Mouse (Mus musculus) fibroblast of lung, adult 2 months (primary cell): ENCODE measurements around the gene Tead1.

Source experiments
- DNase-seq: peaks from one replicate; pipeline ENCODE4 v3.0.0-alpha.2; 2011; ENCODE audit warnings: low read depth

Tead1 gene

DNA sequence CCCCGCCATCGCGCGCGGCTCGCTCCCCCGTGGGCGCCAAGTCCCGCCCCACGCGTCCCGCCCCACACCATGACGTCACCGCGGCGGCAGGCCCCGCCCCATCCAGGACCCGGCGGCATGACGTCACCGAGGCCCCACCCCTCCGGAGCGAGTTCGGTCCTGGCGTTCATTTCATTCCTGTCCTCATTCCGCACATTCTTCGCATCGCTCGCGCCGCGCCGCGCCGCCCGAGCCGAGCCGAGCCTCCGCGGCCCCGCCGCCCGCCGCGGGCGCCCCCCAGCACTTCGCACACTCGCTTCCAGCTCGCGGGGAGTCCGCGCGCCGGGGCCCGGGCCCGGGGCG, at the start of gene Tead1:
Tead1 (plus strand) TSS at position 148 of the 342 bp plus-strand sequence.
- DNase-seq: no peak

- no peak for DNase-seq
These were observed 44.5 kb upstream of the Tead1 start for GRCm38 (mm10) chr7:112634505-112635213.

DNA sequence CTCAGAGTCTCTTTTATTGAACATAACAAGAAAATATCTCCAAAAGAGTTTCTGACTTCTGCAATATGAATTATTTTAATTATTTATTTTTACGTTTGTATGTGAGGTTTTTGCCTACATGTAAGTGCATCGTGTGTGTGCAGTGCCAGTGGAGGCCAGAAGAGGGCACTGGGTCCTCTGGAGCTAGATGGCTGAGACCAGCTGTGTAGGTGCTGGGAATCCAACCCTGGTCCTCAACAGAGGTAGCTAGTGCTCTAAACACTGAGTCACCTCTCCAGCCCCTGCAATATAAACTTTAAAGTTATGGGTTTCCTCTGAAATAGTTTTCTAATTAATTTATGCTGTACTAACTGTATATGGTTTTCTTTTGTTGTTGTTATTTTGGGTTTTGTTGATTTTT, 43.2 kb upstream of the Tead1 start:
- DNase-seq: no peak

GRCm38 (mm10) chr7:112643866-112644543, 35.1 kb upstream of the Tead1 start:
- no peak for DNase-seq

DNA sequence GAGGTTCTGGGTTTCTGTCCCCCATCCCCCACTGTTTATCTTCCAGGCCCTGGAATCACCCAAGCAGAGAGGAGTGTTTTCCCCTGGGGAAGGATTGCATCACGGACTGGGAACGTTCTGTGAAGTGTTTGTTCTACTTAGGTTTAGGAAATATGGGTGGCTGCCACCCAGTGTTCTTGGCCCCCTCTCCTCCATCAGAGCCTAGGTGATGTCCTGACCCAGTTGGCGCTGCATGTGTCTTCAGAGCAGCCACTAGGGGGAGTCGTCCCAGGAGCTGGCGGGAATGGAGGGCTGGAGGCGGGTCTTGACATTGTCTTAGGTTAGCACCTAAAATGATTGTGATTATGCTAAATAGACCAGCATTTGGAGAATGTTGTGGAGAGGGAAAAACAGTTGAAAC, 34.4 kb upstream of the Tead1 start:
- DNase-seq: no peak

DNA sequence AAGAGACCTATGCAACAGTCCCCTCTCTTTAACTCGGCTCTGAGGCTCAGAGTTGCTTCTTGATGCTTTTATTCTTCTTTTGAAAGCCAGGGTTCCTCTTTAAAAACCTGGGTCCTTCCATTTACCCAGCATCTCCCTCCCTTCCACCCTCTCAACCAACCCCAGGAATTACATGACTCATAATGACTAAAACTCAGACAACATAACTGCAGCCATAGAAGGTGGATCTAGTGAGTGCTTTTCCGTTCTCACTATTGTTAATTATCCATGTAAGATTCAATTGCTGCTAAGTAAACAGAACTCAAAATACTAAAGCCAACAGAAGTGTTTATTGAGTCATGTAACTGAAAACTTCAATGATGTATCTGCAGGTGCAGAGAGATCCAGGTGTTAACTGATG, 33.4 kb upstream of the Tead1 start:
- DNase-seq: no peak

- no peak for DNase-seq
These were observed 31.7 kb upstream of the Tead1 start for GRCm38 (mm10) chr7:112647417-112647816.

GRCm38 (mm10) chr7:112656141-112656662, 22.9 kb upstream of the Tead1 start:
- DNase-seq: no peak

- no peak for DNase-seq
These were observed 20.2 kb upstream of the Tead1 start for GRCm38 (mm10) chr7:112658939-112659338.

DNA sequence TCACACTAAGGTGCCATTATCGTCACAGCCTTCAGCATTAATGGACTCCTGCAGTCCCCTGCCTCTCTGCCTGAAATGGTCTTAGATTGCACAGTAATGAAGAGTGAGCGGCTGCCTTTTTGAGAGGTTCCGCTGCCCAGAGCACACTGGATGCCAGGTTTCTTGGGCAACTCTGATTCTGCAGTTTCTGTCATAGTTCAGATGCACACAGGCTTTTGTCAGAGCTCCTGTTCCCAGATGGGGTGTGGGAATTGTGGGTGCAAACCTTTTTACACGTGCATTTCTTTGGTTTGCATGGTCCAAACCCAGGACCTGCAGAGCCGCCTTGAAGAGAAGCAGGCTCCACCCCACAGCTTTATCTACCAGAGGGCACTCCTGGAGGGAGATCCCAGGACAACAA, 19.3 kb upstream of the Tead1 start:
- no peak for DNase-seq

DNA sequence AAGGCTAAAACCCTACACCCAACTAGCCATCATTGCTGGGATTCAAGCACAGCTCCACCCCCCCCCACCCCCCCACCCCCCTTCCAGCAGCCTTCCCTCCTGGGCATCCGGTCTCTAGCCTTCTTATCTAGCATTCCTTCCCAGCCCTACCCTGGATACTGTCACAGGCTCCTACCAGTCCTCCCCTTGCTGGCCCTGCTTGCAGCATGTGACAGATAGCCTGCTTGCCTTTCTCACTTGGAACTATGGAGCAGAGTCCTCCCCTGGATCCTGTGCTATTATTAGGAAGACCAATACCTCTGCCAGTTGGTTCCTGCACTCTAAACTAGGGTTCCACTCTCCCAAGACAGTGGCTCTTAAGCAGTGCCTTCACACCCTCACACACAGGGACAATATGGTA, 18.8 kb upstream of the Tead1 start:
- no peak for DNase-seq

- no peak for DNase-seq
These were observed 16.5 kb upstream of the Tead1 start for GRCm38 (mm10) chr7:112662398-112663313.

DNA sequence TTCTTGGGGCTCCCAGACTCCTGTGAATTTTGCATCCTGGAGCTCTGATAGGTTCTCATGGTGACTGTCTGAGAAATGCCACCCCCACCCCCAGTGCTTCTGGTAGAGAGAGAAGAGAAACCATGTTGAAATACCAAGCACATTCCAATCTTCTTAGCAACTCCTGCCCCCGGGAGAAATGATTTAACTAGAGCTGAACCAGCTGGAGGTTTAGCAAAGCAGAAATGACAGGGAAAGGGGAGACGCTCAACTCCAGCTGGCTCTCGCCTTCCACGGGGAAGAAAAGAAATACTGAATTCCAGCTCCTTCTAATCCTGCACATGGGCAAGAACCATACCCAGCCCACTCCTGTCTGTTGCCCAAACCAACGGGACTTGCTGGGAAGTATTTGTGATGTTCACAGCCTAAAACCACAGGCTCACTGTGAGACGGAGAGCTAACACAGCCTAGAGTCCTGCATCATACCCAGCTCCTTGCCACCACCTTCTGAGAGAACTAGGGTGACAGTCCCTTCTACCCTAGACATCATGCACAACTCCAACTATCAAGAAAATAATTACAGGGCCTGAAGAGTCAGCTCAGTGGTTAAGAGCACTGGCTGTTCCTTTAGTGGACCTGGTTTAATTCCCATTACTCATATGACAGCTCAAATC, 15.7 kb upstream of the Tead1 start:
- DNase-seq: peak; percentile 85

DNA sequence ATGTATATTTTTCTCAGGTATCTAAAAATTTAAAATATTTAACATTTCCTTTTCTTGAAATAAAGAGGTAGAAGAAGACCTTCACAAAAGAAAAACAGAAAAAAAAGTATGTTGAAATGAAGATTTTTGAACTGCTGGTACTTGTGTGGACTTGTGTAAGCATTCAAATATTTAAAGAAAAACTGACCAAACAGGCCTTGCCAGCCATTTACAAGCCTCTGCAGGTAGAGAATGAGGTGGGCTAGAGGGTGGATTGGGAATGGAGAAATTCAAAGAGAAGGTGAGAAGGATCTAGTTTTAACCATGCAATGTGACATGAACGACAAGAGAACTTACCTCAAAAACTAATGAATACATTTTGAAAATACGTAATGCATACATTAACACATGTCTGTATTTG, 9.1 kb upstream of the Tead1 start:
- DNase-seq: no peak

- no peak for DNase-seq
These were observed 524 bp upstream of the Tead1 start for GRCm38 (mm10) chr7:112678418-112679170.

DNA sequence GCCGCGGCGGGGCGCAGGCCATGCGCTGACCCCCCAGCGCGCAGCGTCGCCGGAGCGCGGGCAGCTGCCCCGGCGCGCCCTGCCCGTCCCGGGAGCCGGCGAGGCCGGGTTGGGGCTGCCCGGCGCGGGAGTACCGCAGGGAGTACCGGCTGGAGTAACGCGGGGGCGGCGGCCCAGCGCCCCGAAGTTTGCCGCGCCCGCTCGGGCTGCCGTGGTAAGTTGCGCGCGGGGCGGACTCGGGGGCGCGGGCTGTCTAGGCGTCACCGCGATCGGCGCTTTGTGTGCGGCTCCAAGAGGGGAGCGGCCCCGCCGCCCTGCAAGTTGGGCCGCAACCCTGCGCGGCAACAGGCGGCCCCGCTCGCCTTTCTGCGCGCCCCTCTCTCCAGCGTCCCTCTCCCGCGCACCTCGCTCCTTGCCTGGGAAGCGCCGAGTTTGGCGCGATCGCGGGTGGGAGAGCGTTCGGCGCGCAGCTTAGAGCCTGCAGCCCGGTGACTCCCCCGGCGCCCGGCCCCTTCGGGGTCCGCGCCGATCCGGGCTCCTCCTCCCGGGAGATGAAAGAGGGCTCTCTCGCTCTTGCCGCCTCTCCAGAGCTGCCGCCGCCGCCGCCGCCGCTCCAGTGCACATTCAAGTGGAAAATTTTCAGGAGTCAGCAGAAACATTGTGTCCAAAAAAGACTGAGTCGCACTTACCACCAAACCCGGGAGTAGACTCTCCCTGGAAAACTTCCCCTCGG, 561 bp downstream of the Tead1 start:
- DNase-seq: no peak

- DNase-seq: no peak
These were observed 1.6 kb downstream of the Tead1 start for GRCm38 (mm10) chr7:112680498-112681251.

GRCm38 (mm10) chr7:112684626-112685561, 5.8 kb downstream of the Tead1 start:
- DNase-seq: no peak

GRCm38 (mm10) chr7:112685993-112686392, 6.9 kb downstream of the Tead1 start:
- DNase-seq: no peak
